Mouse (Mus musculus) forebrain, postnatal 0 days (tissue): ENCODE measurements at regions not wholly inside any gene's neighbourhood (a gene's known extent, or its start where the extent isn't known, plus 50 kb on each side); places are given as distances from the start of the nearest gene placed in this dataset.
A peak's percentile ranks its signal among the peaks of the same experiment; 100 is the strongest.

Experiments
- ATAC-seq: fragments of 200-750 bp; cut with Nextera tagmentation; 2 replicates; pipeline ENCODE4 v1.8.0; 2017; ENCODE audit warnings: mild to moderate bottlenecking, moderate library complexity
- DNase-seq: peaks from one replicate; pipeline ENCODE4 v3.0.0-alpha.2; 2015
- H3K27ac ChIP-seq: fragments of 300-500 bp; sonication (generic); 2 replicates; pipeline ENCODE4 v1.5.1; 2014; ENCODE audit warnings: low read depth, mild to moderate bottlenecking, antibody characterized with exemption, low read length, moderate library complexity, mixed read lengths
- H3K27me3 ChIP-seq: fragments of 300-500 bp; sonication (generic); 2 replicates; pipeline ENCODE4 v1.6.1; 2014; ENCODE audit warnings: mild to moderate bottlenecking, low read length, mixed read lengths; ENCODE audit not compliant: insufficient read depth
- H3K36me3 ChIP-seq: fragments of 300-500 bp; sonication (generic); 2 replicates; pipeline ENCODE4 v1.6.1; 2014; ENCODE audit warnings: mild to moderate bottlenecking, moderate library complexity; ENCODE audit not compliant: insufficient read depth
- H3K4me1 ChIP-seq: fragments of 300-500 bp; sonication (generic); 2 replicates; pipeline ENCODE4 v1.6.1; 2014; ENCODE audit warnings: antibody characterized with exemption; ENCODE audit not compliant: insufficient read depth
- H3K4me2 ChIP-seq: fragments of 300-500 bp; sonication (generic); 2 replicates; pipeline ENCODE4 v1.6.1; 2014; ENCODE audit warnings: low read depth, mild to moderate bottlenecking, moderate library complexity
- H3K4me3 ChIP-seq: fragments of 300-500 bp; sonication (generic); 2 replicates; pipeline ENCODE4 v1.5.1; 2014; ENCODE audit warnings: low read depth, low read length, mixed read lengths
- H3K9ac ChIP-seq: fragments of 300-500 bp; sonication (generic); 2 replicates; pipeline ENCODE4 v1.6.1; 2014; ENCODE audit warnings: mild to moderate bottlenecking
- H3K9me3 ChIP-seq: fragments of 300-500 bp; sonication (generic); 2 replicates; pipeline ENCODE4 v1.6.1; 2016; ENCODE audit warnings: low read length
- CTCF ChIP-seq: sonication (generic); IDR thresholded peaks from 2 replicates; pipeline ENCODE4 v1.5.1; 2016; ENCODE audit warnings: antibody characterized with exemption, control low read depth, low read depth
- WGBS: fragments of 180-500 bp; shearing (Covaris S2); extraction: QIAGEN DNeasy Blood & Tissue Kit; methylation state at CpG from one replicate; pipeline ENCODE4 v1.1.7; 2014; 5-methylcytosine and 5-hydroxymethylcytosine counted together

- ATAC-seq, result 0 out of 2 replicates have a peak, but pooled peaks have one; percentile 30
- WGBS, result 42% methylated on average over 2 of the region's 2 CpGs
- no peaks in the 10 kb centered on the region for H3K27me3 ChIP-seq
Measured at GRCm38 (mm10) chr2:107968526-107968925, 678.1 kb downstream of the Kcna4 start.

DNA sequence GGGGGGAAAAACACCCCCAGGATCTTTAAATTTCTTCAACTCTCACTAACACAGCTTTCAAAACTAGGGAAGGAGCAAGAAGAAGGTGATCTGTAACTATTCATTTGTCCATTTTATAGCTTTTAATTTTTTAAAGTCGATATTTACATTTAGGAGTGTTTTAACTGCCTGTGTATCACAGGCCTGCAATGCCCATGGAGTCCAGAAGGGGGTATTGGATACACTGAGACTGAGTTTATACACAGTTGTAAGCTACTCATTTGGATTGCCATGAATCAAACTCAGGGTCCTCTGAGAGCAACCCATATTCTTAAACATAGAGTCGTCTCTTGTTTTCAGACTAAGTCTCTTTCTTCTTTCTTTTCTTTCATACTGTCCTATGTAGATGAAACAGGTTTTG lies 679.1 kb downstream of the Kcna4 start:
- 89% methylated on average over 2 of the region's 2 CpGs for WGBS

More at GRCm38 (mm10) chr2:107968526-107968925, 678.1 kb downstream of the Kcna4 start:
- Histone ChIP-seq H3K9me3 (no peaks in the 10 kb centered on the region), H3K36me3 (no peaks in the 10 kb centered on the region), H3K4me1 (peaks cover 10% of the 10 kb centered on the region), H3K4me2 (no peak overlapping the region), H3K4me3 (no peak overlapping the region), H3K9ac (no peak overlapping the region), H3K27ac (no peak overlapping the region)
- TF ChIP-seq CTCF, result peak; percentile 76
- DNase-seq, result peak; percentile 71

GRCm38 (mm10) chr2:107973528-107973927 lies 683.1 kb downstream of the Kcna4 start:
- Histone ChIP-seq H3K36me3 (no peaks in the 10 kb centered on the region), H3K9ac (no peak overlapping the region), H3K4me2 (no peak overlapping the region), H3K4me3 (no peak overlapping the region), H3K4me1 (no peaks in the 10 kb centered on the region), H3K27ac (no peak overlapping the region), H3K9me3 (no peaks in the 10 kb centered on the region), H3K27me3 (no peaks in the 10 kb centered on the region)
- ATAC-seq (no peak), DNase-seq (peak; percentile 49)
- TF ChIP-seq CTCF, result peak; percentile 56
- 61% methylated on average over 4 of the region's 4 CpGs for WGBS

More for the DNA sequence above, 679.1 kb downstream of the Kcna4 start:
- Histone ChIP-seq H3K4me1 (peaks cover 10% of the 10 kb centered on the region), H3K27me3 (no peaks in the 10 kb centered on the region), H3K36me3 (no peaks in the 10 kb centered on the region), H3K4me2 (no peak overlapping the region), H3K9me3 (no peaks in the 10 kb centered on the region), H3K27ac (no peak overlapping the region), H3K4me3 (no peak overlapping the region), H3K9ac (no peak overlapping the region)
- 0 out of 2 replicates have a peak, but pooled peaks have one; percentile 11 for TF ChIP-seq CTCF
- ATAC-seq (no peak), DNase-seq (no peak)

GRCm38 (mm10) chr2:107994831-107995230 lies 704.4 kb downstream of the Kcna4 start:
- H3K4me3 ChIP-seq, result no peak overlapping the region
- no peaks in the 10 kb centered on the region for H3K9me3 ChIP-seq
- no peaks in the 10 kb centered on the region for H3K4me1 ChIP-seq
- H3K27ac ChIP-seq, result no peak overlapping the region
- 72% methylated on average over 6 of the region's 6 CpGs for WGBS
- no peak for DNase-seq
- no peak overlapping the region for H3K9ac ChIP-seq
- H3K36me3 ChIP-seq, result no peaks in the 10 kb centered on the region
- H3K27me3 ChIP-seq, result no peaks in the 10 kb centered on the region
- no peak overlapping the region for H3K4me2 ChIP-seq
- ATAC-seq, result no peak
- TF ChIP-seq CTCF, result no peak

DNA sequence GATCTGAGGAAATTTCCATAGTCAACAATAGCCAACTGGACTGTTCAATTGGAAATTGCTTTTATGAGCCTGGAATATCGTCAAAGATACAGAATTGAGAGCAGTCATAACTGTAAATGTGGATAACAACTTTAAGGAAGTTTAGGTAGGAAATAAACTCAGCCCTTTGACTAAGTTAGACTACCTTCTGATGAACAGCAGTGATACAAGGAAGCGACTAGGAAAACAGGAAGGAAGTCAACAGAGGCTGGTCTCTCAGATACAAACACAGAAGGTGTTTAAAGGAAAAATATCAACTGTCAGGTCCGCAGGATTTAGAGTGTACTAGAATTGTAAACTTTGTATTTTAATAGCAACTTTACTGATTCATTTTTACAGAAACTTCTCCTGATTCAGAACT lies 721.1 kb downstream of the Kcna4 start:
- no peaks in the 10 kb centered on the region for H3K9me3 ChIP-seq
- DNase-seq, result no peak
- no peak overlapping the region for H3K27ac ChIP-seq
- 88% methylated on average over 3 of the region's 3 CpGs for WGBS
- ATAC-seq, result no peak
- TF ChIP-seq CTCF, result no peak
- no peak overlapping the region for H3K9ac ChIP-seq
- H3K4me1 ChIP-seq, result no peaks in the 10 kb centered on the region
- H3K4me2 ChIP-seq, result no peak overlapping the region
- no peaks in the 10 kb centered on the region for H3K36me3 ChIP-seq
- H3K4me3 ChIP-seq, result no peak overlapping the region
- H3K27me3 ChIP-seq, result no peaks in the 10 kb centered on the region

DNA sequence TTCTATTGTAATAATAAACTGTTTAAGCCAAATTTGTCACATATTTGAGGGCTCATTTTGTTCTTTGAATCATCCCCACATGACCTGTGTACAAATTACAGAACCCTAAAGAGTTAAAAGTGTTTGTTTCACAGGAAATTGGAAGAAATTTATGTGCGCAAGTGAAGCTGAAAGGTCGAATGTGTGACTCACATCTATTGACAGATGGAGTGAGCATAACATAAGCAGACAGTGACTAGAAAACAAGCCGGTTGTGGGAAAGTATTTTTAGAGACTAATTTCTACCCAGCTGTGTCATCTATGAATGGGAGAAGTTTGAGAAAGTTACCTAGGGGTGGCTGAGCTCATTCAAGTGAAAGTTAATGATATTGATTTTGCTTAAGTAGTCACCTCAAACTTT lies 732.8 kb downstream of the Kcna4 start:
- DNase-seq, result no peak
- Histone ChIP-seq H3K4me3 (no peak overlapping the region), H3K9ac (no peak overlapping the region), H3K9me3 (no peaks in the 10 kb centered on the region), H3K36me3 (no peaks in the 10 kb centered on the region), H3K27ac (no peak overlapping the region), H3K4me1 (no peaks in the 10 kb centered on the region), H3K4me2 (no peak overlapping the region), H3K27me3 (no peaks in the 10 kb centered on the region)
- 55% methylated on average over 3 of the region's 3 CpGs for WGBS
- ATAC-seq, result no peak
- no peak for TF ChIP-seq CTCF

DNA sequence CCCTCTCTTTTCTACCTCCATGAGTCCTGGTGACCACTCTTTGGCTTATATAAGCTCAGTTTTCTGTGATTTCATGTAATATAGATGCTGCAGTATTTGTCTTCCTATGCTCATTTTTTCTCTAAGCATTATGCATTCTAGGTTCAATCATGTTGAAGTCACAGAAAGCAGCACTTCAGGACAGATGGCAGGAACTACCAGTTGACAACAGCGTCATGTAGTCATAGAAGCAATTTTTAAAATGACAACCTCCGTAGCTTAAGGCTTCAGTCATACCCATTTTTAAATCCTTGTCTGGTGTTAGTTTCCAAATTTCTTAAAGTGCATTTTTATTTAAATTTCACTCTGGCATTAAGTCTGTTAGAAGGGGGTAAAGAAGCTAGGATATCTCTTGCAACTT lies 740.2 kb downstream of the Kcna4 start:
- peak; percentile 75; the same call in 1 of the 2 replicates for ATAC-seq
- Histone ChIP-seq H3K36me3 (no peaks in the 10 kb centered on the region), H3K4me1 (peaks cover 11% of the 10 kb centered on the region), H3K27ac (no peak overlapping the region), H3K4me3 (no peak overlapping the region), H3K27me3 (no peaks in the 10 kb centered on the region), H3K4me2 (no peak overlapping the region), H3K9me3 (no peaks in the 10 kb centered on the region), H3K9ac (no peak overlapping the region)
- no peak for TF ChIP-seq CTCF
- WGBS, result 64% methylated on average over 2 of the region's 2 CpGs
- no peak for DNase-seq
